Mouse (Mus musculus) natural killer cell, adult 2 months (primary cell): ENCODE results near the gene Fam208a.

Experiments
- DNase-seq, 2 experiments: peaks; one replicate each; pipeline ENCODE4 v3.0.0; 2022; ENCODE audit warnings: low spot score in 2 of 2

Gene Fam208a

GRCm38 (mm10) chr14:27413961-27414360 lies 14.7 kb upstream of the Fam208a start:
- peak; percentile 38 to 51 for DNase-seq

- no peak for DNase-seq
Measured at GRCm38 (mm10) chr14:27420816-27421215, 7.8 kb upstream of the Fam208a start.

- no peak for DNase-seq
Measured at GRCm38 (mm10) chr14:27422301-27422700, 6.3 kb upstream of the Fam208a start.

DNA sequence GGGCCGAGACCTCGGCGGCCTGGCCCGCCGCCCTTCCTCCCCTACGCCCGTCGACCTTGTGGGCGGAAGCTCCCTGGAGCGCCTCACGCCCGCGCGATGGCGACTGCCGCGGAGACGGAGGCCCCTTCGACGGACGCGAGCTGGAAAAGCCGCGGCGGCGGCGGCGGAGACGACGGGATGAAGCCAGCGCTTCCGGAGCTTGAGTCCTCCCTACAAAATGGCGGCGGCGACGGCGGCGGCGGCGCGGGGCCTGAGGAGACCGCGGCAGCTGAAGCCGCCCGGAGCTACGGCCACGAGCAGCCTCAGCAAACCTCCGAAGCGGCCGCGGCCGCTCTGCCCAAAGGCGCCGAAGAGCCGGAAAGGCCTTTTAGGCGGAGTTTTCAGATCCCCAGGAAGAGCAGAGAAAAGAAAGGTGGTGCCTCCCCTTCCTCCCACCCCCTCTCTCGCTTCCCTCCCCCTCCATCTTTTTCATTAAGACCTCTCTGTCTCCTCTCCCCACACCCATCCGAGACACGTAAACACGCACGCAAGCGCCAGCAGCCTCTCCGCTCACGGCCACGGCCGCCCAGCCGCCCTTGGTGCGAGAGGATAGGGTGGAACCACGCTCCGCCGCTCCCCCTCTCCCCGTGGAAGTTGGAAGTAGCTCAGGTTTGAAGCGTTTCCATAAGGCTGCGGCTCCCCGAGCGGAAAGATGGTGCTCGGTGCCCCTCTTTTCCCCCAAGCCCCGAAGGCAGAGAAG lies 508 bp downstream of the Fam208a start:
- peak; percentile 69 to 77 for DNase-seq

DNA sequence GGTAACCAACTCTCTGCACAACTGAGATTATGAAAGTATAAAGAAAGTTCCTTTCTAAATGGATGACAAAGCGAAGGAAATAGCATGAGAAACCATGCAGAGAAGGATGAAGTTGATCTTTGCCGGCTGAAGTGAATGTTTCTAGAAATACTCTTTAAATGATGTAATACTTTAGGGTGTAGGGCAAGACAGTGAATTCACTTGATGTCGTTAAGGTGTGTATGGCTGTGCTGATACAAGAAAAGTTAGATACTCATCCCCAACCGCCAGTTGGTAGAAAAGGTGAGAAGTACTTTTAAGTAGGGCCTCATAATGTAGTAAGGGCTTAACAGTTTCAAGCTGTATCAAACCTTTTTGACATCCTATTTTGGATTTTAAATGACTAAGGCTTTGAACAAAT lies 1.6 kb downstream of the Fam208a start:
- DNase-seq, result no peak

DNA sequence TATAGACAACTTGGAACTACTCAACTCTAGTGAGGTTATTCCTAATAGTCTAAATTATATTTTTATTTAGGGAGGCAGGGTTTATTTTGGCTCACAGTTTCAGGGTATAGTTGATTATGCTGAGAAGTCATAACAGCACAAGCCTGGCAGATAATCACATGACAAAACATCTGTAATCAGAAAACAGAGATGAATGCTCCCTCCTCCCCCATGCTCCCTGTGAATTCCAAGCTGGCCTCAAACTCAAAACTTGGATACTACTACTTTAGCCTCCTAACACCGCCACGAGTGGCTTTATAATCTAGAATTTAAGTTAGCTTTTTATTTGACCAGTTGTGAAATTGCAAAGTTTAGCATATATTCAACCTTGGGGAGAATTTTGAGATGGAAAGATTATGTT lies 3.4 kb downstream of the Fam208a start:
- DNase-seq, result no peak

- no peak for DNase-seq
Measured at GRCm38 (mm10) chr14:27436116-27436515, 7.5 kb downstream of the Fam208a start.

DNA sequence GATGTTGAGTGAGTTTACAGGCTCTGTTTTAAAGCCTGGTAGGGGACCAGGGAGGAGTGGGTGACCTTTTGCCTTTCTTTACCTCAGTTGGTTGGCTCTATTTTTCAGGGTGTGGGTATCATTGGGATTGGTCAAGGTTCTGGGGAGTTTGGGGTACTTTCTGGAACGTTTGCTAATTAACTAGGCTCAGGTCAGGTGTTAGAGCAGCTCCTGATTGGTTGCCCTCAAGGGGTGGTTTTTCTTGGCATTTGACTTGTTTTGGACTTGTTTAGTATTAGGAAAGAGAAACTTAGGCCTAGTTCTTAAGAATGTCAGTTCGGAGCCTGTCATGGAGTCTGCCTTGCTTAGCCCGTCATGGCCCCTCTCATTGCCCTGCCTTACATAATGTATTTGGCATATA lies 8.2 kb downstream of the Fam208a start:
- no peak for DNase-seq

DNA sequence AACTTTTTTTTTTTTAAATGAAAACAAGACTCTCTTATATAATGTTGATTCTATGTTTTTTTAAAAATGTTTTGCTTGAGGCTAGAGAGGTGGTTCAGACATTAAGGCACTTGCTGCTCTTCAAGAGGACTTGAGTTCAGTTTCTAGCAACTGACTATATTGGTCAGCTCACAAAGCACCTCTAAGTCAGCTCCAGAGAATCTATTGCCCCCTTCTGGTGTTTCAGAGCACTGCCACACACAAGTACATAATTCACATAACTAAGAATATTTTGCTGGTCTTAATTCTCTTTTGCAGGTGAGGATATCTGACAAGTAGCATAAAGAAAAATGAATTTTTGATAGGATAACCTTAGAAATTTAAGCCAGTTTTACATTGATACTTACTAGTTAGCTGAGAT lies 12.3 kb downstream of the Fam208a start:
- no peak for DNase-seq

DNA sequence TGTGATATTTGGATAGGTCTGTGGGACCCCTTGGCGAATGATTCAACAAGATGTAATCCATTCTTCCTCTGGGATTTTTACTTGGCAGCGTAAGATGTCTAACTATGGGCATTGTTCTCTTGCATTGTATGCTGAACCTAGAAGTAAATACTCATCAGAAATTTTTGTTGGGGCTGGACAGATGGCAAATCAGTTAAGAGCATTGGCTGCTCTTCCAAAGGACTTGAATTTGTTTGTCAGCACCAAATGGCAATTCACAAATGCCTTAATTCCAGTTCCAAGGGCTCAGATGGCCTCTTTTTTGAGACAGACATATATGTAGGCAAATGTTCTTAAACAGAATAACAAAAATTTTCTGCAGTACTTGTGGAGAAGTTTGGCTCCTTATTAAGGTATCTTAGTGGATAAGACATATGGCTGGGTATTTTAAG lies 16.2 kb downstream of the Fam208a start:
- DNase-seq, result no peak

DNA sequence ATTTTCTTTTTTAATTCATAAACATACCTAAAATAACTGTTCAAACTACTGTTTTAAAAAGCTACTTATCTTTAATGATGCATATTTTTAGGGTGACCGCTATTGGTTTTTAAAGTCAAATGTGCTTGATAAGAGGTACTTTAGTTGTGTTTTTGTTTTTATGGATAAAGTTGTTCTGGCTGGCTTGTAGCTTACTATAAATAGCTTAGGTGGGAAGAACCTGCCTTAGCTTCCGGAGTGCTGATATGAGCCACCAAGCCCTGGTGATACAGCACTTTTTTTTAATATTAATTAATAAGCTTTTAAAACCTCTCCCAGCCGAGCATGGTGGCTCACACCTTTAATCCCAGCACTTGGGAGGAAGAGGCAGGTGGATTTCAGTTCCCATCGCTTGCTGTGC lies 18.3 kb downstream of the Fam208a start:
- DNase-seq, result no peak

GRCm38 (mm10) chr14:27491399-27491798 lies 62.8 kb downstream of the Fam208a start:
- no peak for DNase-seq

- DNase-seq, result no peak
Measured at GRCm38 (mm10) chr14:27493516-27493915, 64.9 kb downstream of the Fam208a start.

DNA sequence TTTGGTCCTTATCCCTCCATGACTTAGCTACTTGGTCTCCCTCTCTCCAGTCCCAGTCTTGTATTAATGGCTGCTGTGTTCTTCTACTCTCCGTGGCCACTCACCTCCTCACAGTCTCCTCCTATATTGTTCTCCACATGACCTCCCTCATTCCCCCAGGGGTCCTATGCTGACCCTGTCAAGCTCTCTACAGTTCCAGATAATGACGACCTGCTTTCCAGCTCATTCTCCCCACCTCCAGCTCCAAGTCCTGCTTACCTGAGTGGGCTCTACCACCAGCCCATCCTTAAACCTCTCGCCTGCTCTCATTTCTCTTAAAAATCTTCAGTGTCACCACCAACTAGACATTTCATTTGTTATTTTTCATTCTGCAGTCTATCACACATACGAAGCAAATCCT lies 72.5 kb downstream of the Fam208a start:
- DNase-seq, result no peak

- peak; percentile 98 to 99 for DNase-seq
Measured at GRCm38 (mm10) chr14:27507894-27508643, 79.4 kb downstream of the Fam208a start, which contains the start of gene Ccdc66. Ccdc66 (minus strand) TSS chr14:27508460.

DNA sequence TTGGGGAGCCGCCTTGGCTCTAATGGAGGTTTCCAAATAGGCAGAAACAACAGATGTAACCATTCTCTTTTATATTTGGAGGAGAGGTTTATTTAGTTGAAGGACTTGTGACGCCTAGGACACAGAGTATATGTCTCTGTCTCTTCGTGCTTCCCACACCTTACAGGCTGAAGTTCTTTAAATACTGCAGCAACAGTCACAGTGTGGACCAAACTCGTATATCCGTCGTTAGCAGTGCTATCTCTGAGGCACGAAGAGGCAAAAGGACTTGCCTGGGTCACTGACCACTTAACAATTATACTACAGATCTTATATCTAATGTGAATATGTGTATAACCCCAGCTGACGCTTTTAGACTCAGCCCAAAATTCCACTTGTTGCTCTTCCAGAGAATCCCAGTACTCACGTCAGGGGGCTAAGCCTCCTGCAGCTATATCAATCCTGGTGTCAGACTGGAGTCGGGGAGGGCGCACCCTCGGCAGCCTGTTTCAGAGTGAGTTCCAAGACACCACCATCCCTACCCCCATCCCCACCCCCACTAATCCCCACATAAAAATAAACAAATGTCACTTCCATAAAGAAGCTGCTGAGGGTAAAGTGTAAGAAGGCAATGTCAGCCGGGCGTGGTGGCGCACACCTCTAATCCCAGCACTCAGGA lies 80.1 kb downstream of the Fam208a start:
- DNase-seq, result no peak

- DNase-seq, result no peak
Measured at GRCm38 (mm10) chr14:27524541-27524940, 95.9 kb downstream of the Fam208a start.
